Mouse (Mus musculus): ENCODE results near the gene Abat. TPM values are rescaled to one million over a fixed set of nuclear protein-coding genes. Genes with fewer than 3 reads are reported as not detected.

Gene Abat
- polyA plus RNA-seq, 1 experiment: 0.04 TPM

- Histone ChIP-seq H3K4me2 (ENCODE audit: low read depth) (no peak overlapping the region), H3ac (ENCODE audit: control insufficient read depth, insufficient read length) (no peak overlapping the region), H3K27me3 (ENCODE audit: control insufficient read depth, insufficient read depth, insufficient read length) (peaks cover 16% of the 10 kb centered on the region), H3K4me3 (no peak overlapping the region), H3K79me2 (ENCODE audit: control insufficient read depth, insufficient read depth) (no peaks in the 10 kb centered on the region), H3K36me3 (ENCODE audit: control insufficient read depth, insufficient read depth) (no peaks in the 10 kb centered on the region)
- no peak for TF ChIP-seq REST (IDR thresholded peaks at IDR 0.05; ENCODE audit: insufficient read depth, insufficient read length)
- TF ChIP-seq POLR2AphosphoS2 (IDR thresholded peaks at IDR 0.05; ENCODE audit: insufficient read length, low read depth): no peak
- TF ChIP-seq MYOD1 (IDR thresholded peaks at IDR 0.05; ENCODE audit: control insufficient read depth in 1 of 3, insufficient read length in 2 of 3, low read depth in 2 of 3): no peak
- no peak for TF ChIP-seq TCF3 (IDR thresholded peaks at IDR 0.05; ENCODE audit: insufficient read length, low read depth)
- TF ChIP-seq USF1 (IDR thresholded peaks at IDR 0.05; ENCODE audit: low read depth): no peak
- TF ChIP-seq CEBPB (IDR thresholded peaks at IDR 0.05; ENCODE audit: insufficient read depth, poor library complexity, severe bottlenecking): no peak
- TF ChIP-seq SRF (IDR thresholded peaks at IDR 0.05; ENCODE audit: control insufficient read depth, insufficient read length, low read depth): no peak
- TF ChIP-seq MAX (IDR thresholded peaks at IDR 0.05; ENCODE audit: low read depth): no peak
- TF ChIP-seq E2F4 (IDR thresholded peaks at IDR 0.05; ENCODE audit: insufficient read depth): no peak
- no peak for TF ChIP-seq MYOG (IDR thresholded peaks at IDR 0.05; ENCODE audit: control insufficient read depth in 1 of 3, insufficient read depth in 1 of 3, insufficient read length in 2 of 3, low read depth in 2 of 3)
- TF ChIP-seq POLR2A (IDR thresholded peaks at IDR 0.05; ENCODE audit: insufficient read length, low read depth): no peak
- no peak for TF ChIP-seq TCF12 (IDR thresholded peaks at IDR 0.05; ENCODE audit: insufficient read depth, poor library complexity, severe bottlenecking)
Measured at GRCm38 (mm10) chr16:8509894-8510293, 3.3 kb upstream of the Abat start.

DNA sequence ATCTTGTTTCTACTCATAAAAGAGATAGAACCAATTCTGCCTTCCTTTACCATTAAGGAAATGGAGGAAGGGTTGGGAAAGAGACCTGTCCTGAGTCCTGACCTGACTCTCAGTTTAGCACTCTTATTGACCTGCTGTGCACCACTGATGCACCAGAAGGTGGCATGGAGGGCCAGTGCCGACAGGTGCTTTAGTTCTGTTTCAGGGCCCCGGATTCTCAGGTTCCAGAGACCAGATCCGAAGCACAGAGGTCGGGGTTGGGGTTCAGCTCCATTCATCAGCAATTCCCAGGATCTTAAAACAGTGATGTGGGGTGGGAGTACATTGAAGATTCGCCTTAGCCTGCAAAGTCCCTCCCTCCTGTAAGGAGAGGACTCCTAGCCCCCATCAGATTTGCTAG is 399 bp upstream of the Abat start:
- Histone ChIP-seq H3K27me3 (ENCODE audit: control insufficient read depth, insufficient read depth, insufficient read length) (peaks cover 21% of the 10 kb centered on the region), H3ac (ENCODE audit: control insufficient read depth, insufficient read length) (no peak overlapping the region), H3K36me3 (ENCODE audit: control insufficient read depth, insufficient read depth) (no peaks in the 10 kb centered on the region), H3K79me2 (ENCODE audit: control insufficient read depth, insufficient read depth) (no peaks in the 10 kb centered on the region), H3K4me3 (no peak overlapping the region), H3K4me2 (ENCODE audit: low read depth) (no peak overlapping the region)
- TF ChIP-seq MAX (IDR thresholded peaks at IDR 0.05; ENCODE audit: low read depth) (no peak), USF1 (IDR thresholded peaks at IDR 0.05; ENCODE audit: low read depth) (no peak), POLR2A (IDR thresholded peaks at IDR 0.05; ENCODE audit: insufficient read length, low read depth) (no peak), MYOG (IDR thresholded peaks at IDR 0.05; ENCODE audit: control insufficient read depth in 1 of 3, insufficient read depth in 1 of 3, insufficient read length in 2 of 3, low read depth in 2 of 3) (no peak), REST (IDR thresholded peaks at IDR 0.05; ENCODE audit: insufficient read depth, insufficient read length) (no peak), SRF (IDR thresholded peaks at IDR 0.05; ENCODE audit: control insufficient read depth, insufficient read length, low read depth) (no peak), CEBPB (IDR thresholded peaks at IDR 0.05; ENCODE audit: insufficient read depth, poor library complexity, severe bottlenecking) (no peak), POLR2AphosphoS2 (IDR thresholded peaks at IDR 0.05; ENCODE audit: insufficient read length, low read depth) (no peak)

GRCm38 (mm10) chr16:8514180-8514579 is 951 bp downstream of the Abat start:
- Histone ChIP-seq H3ac (ENCODE audit: control insufficient read depth, insufficient read length) (no peak overlapping the region), H3K4me2 (ENCODE audit: low read depth) (no peak overlapping the region), H3K27me3 (ENCODE audit: control insufficient read depth, insufficient read depth, insufficient read length) (peaks cover 26% of the 10 kb centered on the region), H3K36me3 (ENCODE audit: control insufficient read depth, insufficient read depth) (no peaks in the 10 kb centered on the region), H3K79me2 (ENCODE audit: control insufficient read depth, insufficient read depth) (no peaks in the 10 kb centered on the region), H3K4me3 (no peak overlapping the region)
- TF ChIP-seq POLR2AphosphoS2 (IDR thresholded peaks at IDR 0.05; ENCODE audit: insufficient read length, low read depth) (no peak), MYOG (IDR thresholded peaks at IDR 0.05; ENCODE audit: control insufficient read depth in 1 of 3, insufficient read depth in 1 of 3, insufficient read length in 2 of 3, low read depth in 2 of 3) (no peak), USF1 (IDR thresholded peaks at IDR 0.05; ENCODE audit: low read depth) (no peak), REST (IDR thresholded peaks at IDR 0.05; ENCODE audit: insufficient read depth, insufficient read length) (no peak), TCF3 (IDR thresholded peaks at IDR 0.05; ENCODE audit: insufficient read length, low read depth) (no peak), SRF (IDR thresholded peaks at IDR 0.05; ENCODE audit: control insufficient read depth, insufficient read length, low read depth) (no peak), POLR2A (IDR thresholded peaks at IDR 0.05; ENCODE audit: insufficient read length, low read depth) (no peak), MYOD1 (IDR thresholded peaks at IDR 0.05; ENCODE audit: control insufficient read depth in 1 of 3, insufficient read length in 2 of 3, low read depth in 2 of 3) (no peak), MAX (IDR thresholded peaks at IDR 0.05; ENCODE audit: low read depth) (no peak), CEBPB (IDR thresholded peaks at IDR 0.05; ENCODE audit: insufficient read depth, poor library complexity, severe bottlenecking) (no peak), TCF12 (IDR thresholded peaks at IDR 0.05; ENCODE audit: insufficient read depth, poor library complexity, severe bottlenecking) (no peak), E2F4 (IDR thresholded peaks at IDR 0.05; ENCODE audit: insufficient read depth) (no peak)

DNA sequence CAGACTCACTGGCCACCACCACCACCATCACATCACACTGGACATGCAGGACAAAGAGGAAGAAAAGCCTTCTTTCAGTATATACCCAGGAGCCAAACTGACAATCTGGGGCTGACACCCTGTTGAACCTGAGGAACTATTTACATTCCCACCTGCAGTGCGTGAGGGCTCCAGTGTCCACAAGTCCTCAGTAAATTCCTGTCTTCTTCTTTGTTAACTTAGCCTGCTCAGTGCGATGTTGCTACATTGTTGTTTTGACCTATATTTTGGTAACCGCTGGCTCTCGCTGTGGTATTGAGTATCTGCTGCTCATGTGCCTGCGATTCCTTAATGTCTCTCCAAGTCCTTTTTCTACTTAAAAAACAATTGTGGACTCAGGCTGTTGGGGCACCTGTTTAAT is 7.3 kb downstream of the Abat start:
- Histone ChIP-seq H3K4me2 (ENCODE audit: low read depth) (no peak overlapping the region), H3K79me2 (ENCODE audit: control insufficient read depth, insufficient read depth) (no peaks in the 10 kb centered on the region), H3K4me3 (no peak overlapping the region), H3K27me3 (ENCODE audit: control insufficient read depth, insufficient read depth, insufficient read length) (peaks cover 61% of the 10 kb centered on the region), H3K36me3 (ENCODE audit: control insufficient read depth, insufficient read depth) (no peaks in the 10 kb centered on the region), H3ac (ENCODE audit: control insufficient read depth, insufficient read length) (no peak overlapping the region)
- TF ChIP-seq MYOD1 (IDR thresholded peaks at IDR 0.05; ENCODE audit: control insufficient read depth in 1 of 3, insufficient read length in 2 of 3, low read depth in 2 of 3) (no peak), REST (IDR thresholded peaks at IDR 0.05; ENCODE audit: insufficient read depth, insufficient read length) (no peak), MYOG (IDR thresholded peaks at IDR 0.05; ENCODE audit: control insufficient read depth in 1 of 3, insufficient read depth in 1 of 3, insufficient read length in 2 of 3, low read depth in 2 of 3) (no peak), CEBPB (IDR thresholded peaks at IDR 0.05; ENCODE audit: insufficient read depth, poor library complexity, severe bottlenecking) (no peak), USF1 (IDR thresholded peaks at IDR 0.05; ENCODE audit: low read depth) (no peak), POLR2AphosphoS2 (IDR thresholded peaks at IDR 0.05; ENCODE audit: insufficient read length, low read depth) (no peak), POLR2A (IDR thresholded peaks at IDR 0.05; ENCODE audit: insufficient read length, low read depth) (no peak), TCF3 (IDR thresholded peaks at IDR 0.05; ENCODE audit: insufficient read length, low read depth) (no peak), SRF (IDR thresholded peaks at IDR 0.05; ENCODE audit: control insufficient read depth, insufficient read length, low read depth) (no peak), TCF12 (IDR thresholded peaks at IDR 0.05; ENCODE audit: insufficient read depth, poor library complexity, severe bottlenecking) (no peak), E2F4 (IDR thresholded peaks at IDR 0.05; ENCODE audit: insufficient read depth) (no peak)

Measured in myocyte (in vitro differentiated cells).